Mouse (Mus musculus) stomach, postnatal 0 days (tissue): ENCODE results near the gene Ampd3.

Experiments
- CTCF ChIP-seq: IDR thresholded peaks from 2 replicates; pipeline ENCODE4 v1.5.1; 2016; ENCODE audit warnings: antibody characterized with exemption, low read depth, mild to moderate bottlenecking, moderate library complexity
- EP300 ChIP-seq: optimal IDR thresholded peaks from 2 replicates; pipeline ENCODE3; 2016; ENCODE audit warnings: antibody characterized with exemption

DNA sequence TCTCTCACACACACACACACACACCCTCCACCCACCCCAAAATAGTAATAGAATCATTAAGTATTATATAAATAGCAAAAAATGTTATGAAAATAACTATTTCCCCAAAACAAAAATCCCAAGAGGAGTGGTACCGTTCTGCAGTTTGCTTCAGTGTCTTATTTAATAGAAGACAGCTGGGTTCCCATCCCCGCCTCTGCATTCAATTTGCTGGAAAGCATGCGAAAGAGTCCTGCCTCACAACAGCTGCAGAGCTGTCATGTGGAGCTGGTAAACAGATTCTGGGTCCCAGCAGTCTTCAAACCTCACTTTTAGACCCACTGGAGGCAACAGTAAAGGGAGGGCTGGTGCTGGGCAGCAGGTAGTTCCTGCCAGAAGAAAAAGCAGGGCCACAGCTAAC lies 41.0 kb downstream of the Ampd3 start:
- TF ChIP-seq CTCF (no peak), EP300 (no peak)
